Mouse (Mus musculus) forebrain, embryonic 16.5 days (tissue): ENCODE results near the gene Cts3. TPM values are rescaled to one million over a fixed set of nuclear protein-coding genes. Genes with fewer than 3 reads are reported as not detected.
"Not testable (repeated sequence)": the region's sequence is repeated elsewhere in the genome, so short reads cannot be mapped to it uniquely, and the experiment has no call there.

ENCODE experiments used
- ATAC-seq: fragments of 200-750 bp; cut with Nextera tagmentation; 2 replicates; pipeline ENCODE4 v1.8.0; 2017; ENCODE audit warnings: mild to moderate bottlenecking, moderate library complexity
- H3K27ac ChIP-seq: fragments of 300-500 bp; sonication (generic); 2 replicates; pipeline ENCODE4 v1.5.1; 2014; ENCODE audit warnings: low read length, control low read depth
- H3K27me3 ChIP-seq: fragments of 300-500 bp; sonication (generic); replicated peaks from 2 replicates; pipeline ENCODE4 v1.6.1; 2014; ENCODE audit warnings: low read length; ENCODE audit not compliant: control insufficient read depth, insufficient read depth
- H3K36me3 ChIP-seq: fragments of 300-500 bp; sonication (generic); 2 replicates; pipeline ENCODE4 v1.6.1; 2014; ENCODE audit not compliant: control insufficient read depth, insufficient read depth
- H3K4me1 ChIP-seq: fragments of 300-500 bp; sonication (generic); replicated peaks from 2 replicates; pipeline ENCODE4 v1.6.1; 2014; ENCODE audit warnings: low read length; ENCODE audit not compliant: control insufficient read depth, insufficient read depth
- H3K4me2 ChIP-seq: fragments of 300-500 bp; sonication (generic); 2 replicates; pipeline ENCODE4 v1.6.1; 2014; ENCODE audit warnings: mild to moderate bottlenecking, low read length, control low read depth
- H3K4me3 ChIP-seq: fragments of 300-500 bp; sonication (generic); replicated peaks from 2 replicates; pipeline ENCODE4 v1.5.1; 2014; ENCODE audit warnings: mild to moderate bottlenecking, low read length, control low read depth
- H3K9ac ChIP-seq: fragments of 300-500 bp; sonication (generic); replicated peaks from 2 replicates; pipeline ENCODE4 v1.6.1; 2014; ENCODE audit warnings: low read depth, low read length, control low read depth
- H3K9me3 ChIP-seq: fragments of 300-500 bp; sonication (generic); 2 replicates; pipeline ENCODE4 v1.6.1; 2016; ENCODE audit warnings: low read length; ENCODE audit not compliant: control insufficient read depth
- WGBS: fragments of 180-500 bp; shearing (Covaris S2); extraction: QIAGEN DNeasy Blood & Tissue Kit; methylation state at CpG from one replicate; pipeline ENCODE4 v1.1.7; 2014; 5-methylcytosine and 5-hydroxymethylcytosine counted together
- polyA plus RNA-seq: library from polyadenylated mRNA; unstranded; fragments of >200 nt; fragmentation: Nextera tagmentation; extraction: Ambion mirVana; gene quantifications from 2 replicates; pipeline ENCODE4 v1.2.1, GENCODE M21; 2015

Gene Cts3
- polyA plus RNA-seq: not detected in 2 replicates

DNA sequence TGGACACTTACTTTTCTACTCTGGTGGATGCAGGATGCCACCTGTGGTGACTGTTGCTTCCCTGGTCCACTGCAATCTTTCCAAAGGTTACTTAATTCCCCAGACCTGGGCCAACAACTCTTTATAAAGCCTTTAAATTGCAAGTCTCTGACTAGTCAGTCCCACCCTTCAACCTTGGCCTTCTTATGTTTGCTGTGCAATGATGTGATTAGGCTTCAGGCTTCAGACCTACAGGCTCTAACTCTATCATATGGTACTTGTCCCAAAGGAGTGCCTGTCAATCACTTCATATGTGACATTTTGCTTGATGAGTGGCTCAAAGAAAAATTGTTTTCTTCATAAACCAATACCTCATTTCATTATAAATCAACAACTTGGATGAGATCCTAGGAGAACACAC is at the start of gene Cts3:
Gene Cts3 (minus strand): TSS at position 101 of the 400 bp plus-strand sequence.
- Histone ChIP-seq H3K4me1 (no peaks in the 10 kb centered on the region), H3K4me2 (no peak within 1 kb of the TSS), H3K36me3 (no peaks in the 10 kb centered on the region), H3K4me3 (no peak within 1 kb of the TSS), H3K9ac (no peak within 1 kb of the TSS), H3K9me3 (peaks cover 16% of the 10 kb centered on the region), H3K27me3 (no peaks in the 10 kb centered on the region), H3K27ac (no peak within 1 kb of the TSS)
- ATAC-seq: no peak

DNA sequence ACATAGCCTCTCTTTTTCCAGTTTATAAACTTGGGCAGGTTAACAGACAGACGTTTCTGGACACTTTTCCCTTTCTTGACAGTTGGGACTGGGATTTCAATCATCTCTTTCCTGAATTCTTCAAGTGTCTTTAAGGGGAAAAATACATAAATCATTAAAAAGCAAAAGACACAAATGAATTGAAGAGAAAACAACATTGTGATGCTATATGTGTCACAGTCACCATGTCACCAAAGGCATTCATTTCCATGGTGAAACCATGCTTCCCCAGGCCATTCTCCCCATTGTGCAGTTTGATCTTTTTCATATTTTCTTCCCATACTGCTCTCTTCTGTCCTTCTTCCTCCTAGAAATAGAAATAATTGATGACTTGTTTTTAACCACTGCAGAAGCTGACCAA is 1.9 kb downstream of the Cts3 start, which contains the start of gene Gm49352:
Gene Gm49352 (minus strand): TSS at position 101 of the 400 bp plus-strand sequence.
- not testable (repeated sequence) for H3K9ac ChIP-seq, H3K36me3 ChIP-seq, ATAC-seq, H3K4me3 ChIP-seq, H3K27ac ChIP-seq, H3K4me2 ChIP-seq, H3K4me1 ChIP-seq, H3K27me3 ChIP-seq
- peaks cover 13% of the 10 kb centered on the region for H3K9me3 ChIP-seq
- 44% methylated on average over 1 of the region's 1 CpGs for WGBS

DNA sequence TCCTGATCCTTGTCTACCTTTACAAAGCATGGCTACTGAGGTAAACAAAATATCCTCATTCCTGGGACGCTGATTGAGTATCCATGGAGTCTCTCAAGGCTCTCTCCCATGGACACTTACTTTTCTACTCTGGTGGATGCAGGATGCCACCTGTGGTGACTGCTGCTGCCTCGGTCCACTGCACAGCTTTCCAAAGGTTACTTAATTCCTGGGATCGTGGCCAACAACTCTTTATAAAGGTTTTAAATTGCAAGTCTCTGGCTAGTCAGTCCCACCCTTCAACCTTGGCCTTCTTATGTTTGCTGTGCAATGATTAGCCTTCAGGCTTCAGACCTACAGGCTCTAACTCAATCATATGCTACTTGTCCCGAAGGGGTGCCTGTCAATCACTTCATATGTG is 28.3 kb downstream of the Cts3 start, which contains the start of gene Ctsm:
Gene Ctsm (minus strand): TSS at position 209 of the 400 bp plus-strand sequence.
- Histone ChIP-seq H3K27ac (no peak within 1 kb of the TSS), H3K4me2 (no peak within 1 kb of the TSS), H3K36me3 (no peaks in the 10 kb centered on the region), H3K4me1 (no peaks in the 10 kb centered on the region), H3K4me3 (no peak within 1 kb of the TSS), H3K27me3 (no peaks in the 10 kb centered on the region), H3K9ac (no peak within 1 kb of the TSS), H3K9me3 (peaks cover 10% of the 10 kb centered on the region; the same call in 1 of the 2 replicates)
- ATAC-seq: no peak
- WGBS: 61% methylated on average over 4 of the region's 4 CpGs

Other genes with a start within 250 kb of the Cts3 start
- gene Cts7, start 211.9 kb downstream of the Cts3 start, polyA plus RNA-seq: not detected in 2 replicates
- not detected in 2 replicates for gene Ctsm, start 28.3 kb downstream of the Cts3 start, polyA plus RNA-seq
- gene Gm49352, start 2.0 kb downstream of the Cts3 start, polyA plus RNA-seq: not detected in 2 replicates